Mouse (Mus musculus) CH12F3 (cell line): ENCODE measurements around the gene Ncapd2.

ENCODE experiments used
- in situ Hi-C: fragments of 300-500 bp; cut with MboI; formaldehyde crosslinking; loops from 2 replicates; pipeline ENCODE4 v1.14.3; 2020; ENCODE audit warnings: low sequenced_read_pairs

The Ncapd2 gene

GRCm38 (mm10) chr6:125191332-125192015 is at the start of gene Ncapd2, which contains the start of gene Mrpl51:
Gene Ncapd2, minus strand, starts transcription at chr6:125191701.
Gene Mrpl51, plus strand, starts transcription at chr6:125191801.
- in situ Hi-C loops, result no loop called here

- in situ Hi-C loops, result no loop called here
These were observed 49.1 kb upstream of the Ncapd2 start for GRCm38 (mm10) chr6:125240617-125241016.

GRCm38 (mm10) chr6:125239547-125239946 is 48.0 kb upstream of the Ncapd2 start:
- in situ Hi-C loops, result no loop called here

GRCm38 (mm10) chr6:125238396-125238795 is 46.9 kb upstream of the Ncapd2 start:
- in situ Hi-C loops, result no loop called here

- in situ Hi-C loops, result no loop called here
These were observed 45.9 kb upstream of the Ncapd2 start for GRCm38 (mm10) chr6:125237421-125237820.

GRCm38 (mm10) chr6:125236782-125237181 is 45.3 kb upstream of the Ncapd2 start, which contains the start of gene Cd27:
Gene Cd27, minus strand, starts transcription at chr6:125237010.
- in situ Hi-C loops, result no loop called here

- in situ Hi-C loops, result no loop called here
These were observed 44.8 kb upstream of the Ncapd2 start for GRCm38 (mm10) chr6:125236341-125236740.

- in situ Hi-C loops, result no loop called here
These were observed 43.0 kb upstream of the Ncapd2 start for GRCm38 (mm10) chr6:125234520-125234828.

- in situ Hi-C loops, result no loop called here
These were observed 42.5 kb upstream of the Ncapd2 start for GRCm38 (mm10) chr6:125233816-125234519.

- in situ Hi-C loops, result no loop called here
These were observed 41.0 kb upstream of the Ncapd2 start for GRCm38 (mm10) chr6:125232516-125232915.

- in situ Hi-C loops, result no loop called here
These were observed 40.5 kb upstream of the Ncapd2 start for GRCm38 (mm10) chr6:125232045-125232437.

- in situ Hi-C loops, result no loop called here
These were observed 39.9 kb upstream of the Ncapd2 start, which contains the start of gene Tapbpl for GRCm38 (mm10) chr6:125231117-125232044. Gene Tapbpl, minus strand, starts transcription at chr6:125231860.

- in situ Hi-C loops, result no loop called here
These were observed 39.1 kb upstream of the Ncapd2 start for GRCm38 (mm10) chr6:125230571-125230970.

- in situ Hi-C loops, result loop anchor here (5.0 kb wide), 1 partner anchor 47 kb away; no protein-coding TSS in a partner anchor
These were observed 34.1 kb upstream of the Ncapd2 start for GRCm38 (mm10) chr6:125225518-125226115.

GRCm38 (mm10) chr6:125222577-125222976 is 31.1 kb upstream of the Ncapd2 start:
- in situ Hi-C loops, result no loop called here

GRCm38 (mm10) chr6:125222146-125222545 is 30.6 kb upstream of the Ncapd2 start:
- in situ Hi-C loops, result no loop called here

- in situ Hi-C loops, result no loop called here
These were observed 29.7 kb upstream of the Ncapd2 start for GRCm38 (mm10) chr6:125221115-125221745.

GRCm38 (mm10) chr6:125218963-125219362 is 27.5 kb upstream of the Ncapd2 start:
- in situ Hi-C loops, result no loop called here

GRCm38 (mm10) chr6:125217899-125218298 is 26.4 kb upstream of the Ncapd2 start:
- in situ Hi-C loops, result no loop called here

- in situ Hi-C loops, result no loop called here
These were observed 25.4 kb upstream of the Ncapd2 start for GRCm38 (mm10) chr6:125216898-125217297.
